Mouse (Mus musculus) thymus, adult 2 months (tissue): ENCODE measurements at regions not wholly inside any gene's neighbourhood (a gene's known extent, or its start where the extent isn't known, plus 50 kb on each side); places are given as distances from the start of the nearest gene placed in this dataset.

Experiments used
- CTCF ChIP-seq: fragments of 200-500 bp; IDR thresholded peaks from 2 replicates; pipeline ENCODE4 v1.5.1; 2012; ENCODE audit warnings: mild to moderate bottlenecking, control low read depth, low read length, moderate library complexity, borderline replicate concordance; ENCODE audit not compliant: control insufficient read depth, poor library complexity, insufficient read depth; ENCODE audit errors: extremely low read depth
- POLR2A ChIP-seq: fragments of 200-500 bp; IDR thresholded peaks from 2 replicates; pipeline ENCODE4 v1.6.1; 2012; ENCODE audit warnings: mild to moderate bottlenecking, low read length, control low read depth, moderate library complexity; ENCODE audit not compliant: control insufficient read depth, poor library complexity, insufficient read depth; ENCODE audit errors: extremely low read depth

- TF ChIP-seq POLR2A, result no peak
- no peak for TF ChIP-seq CTCF
These were observed 163.3 kb downstream of the Icos start for GRCm38 (mm10) chr1:61140870-61141591.
